Mouse (Mus musculus) myocyte (in vitro differentiated cells): Measurements from ENCODE around the gene Ncam1.

Experiments
- CEBPB ChIP-seq: IDR thresholded peaks from 2 replicates; pipeline ENCODE4 v1.6.1; 2011; ENCODE audit warnings: mild to moderate bottlenecking, moderate library complexity; ENCODE audit not compliant: poor library complexity, insufficient read depth, severe bottlenecking
- E2F4 ChIP-seq: IDR thresholded peaks from one replicate; pipeline ENCODE4 v1.6.1; 2011; ENCODE audit warnings: mild to moderate bottlenecking, control low read depth, moderate library complexity; ENCODE audit not compliant: insufficient read depth
- MAX ChIP-seq: IDR thresholded peaks from one replicate; pipeline ENCODE4 v1.6.1; 2011; ENCODE audit warnings: low read depth, mild to moderate bottlenecking, control low read depth
- MYOD1 ChIP-seq, 3 experiments: IDR thresholded peaks; one replicate each; pipeline ENCODE4 v1.6.1; 2011; ENCODE audit warnings: control low read depth in 2 of 3, low read depth in 2 of 3, mild to moderate bottlenecking in 2 of 3, moderate library complexity in 1 of 3; ENCODE audit not compliant: insufficient read length in 2 of 3, control insufficient read depth in 1 of 3
- MYOG ChIP-seq, 3 experiments: IDR thresholded peaks; one replicate each; pipeline ENCODE4 v1.6.1; 2011; ENCODE audit warnings: control low read depth in 2 of 3, low read depth in 2 of 3, mild to moderate bottlenecking in 2 of 3; ENCODE audit not compliant: insufficient read length in 2 of 3, control insufficient read depth in 1 of 3, insufficient read depth in 1 of 3
- POLR2A ChIP-seq: IDR thresholded peaks from one replicate; pipeline ENCODE4 v1.6.1; 2011; ENCODE audit warnings: low read depth, mild to moderate bottlenecking, control low read depth, moderate library complexity; ENCODE audit not compliant: insufficient read length
- POLR2AphosphoS2 ChIP-seq: IDR thresholded peaks from one replicate; pipeline ENCODE4 v1.6.1; 2011; ENCODE audit warnings: low read depth, control low read depth; ENCODE audit not compliant: insufficient read length
- REST ChIP-seq: IDR thresholded peaks from one replicate; pipeline ENCODE4 v1.6.1; 2011; ENCODE audit warnings: mild to moderate bottlenecking, control low read depth, moderate library complexity; ENCODE audit not compliant: insufficient read depth, insufficient read length
- SRF ChIP-seq: IDR thresholded peaks from one replicate; pipeline ENCODE4 v1.6.1; 2011; ENCODE audit warnings: low read depth; ENCODE audit not compliant: control insufficient read depth, insufficient read length
- TCF12 ChIP-seq: IDR thresholded peaks from one replicate; pipeline ENCODE4 v1.6.1; 2011; ENCODE audit warnings: mild to moderate bottlenecking, control low read depth; ENCODE audit not compliant: poor library complexity, insufficient read depth, severe bottlenecking
- TCF3 ChIP-seq: IDR thresholded peaks from one replicate; pipeline ENCODE4 v1.6.1; 2011; ENCODE audit warnings: low read depth, control low read depth; ENCODE audit not compliant: insufficient read length
- USF1 ChIP-seq: IDR thresholded peaks from one replicate; pipeline ENCODE4 v1.6.1; 2011; ENCODE audit warnings: low read depth, mild to moderate bottlenecking, control low read depth, moderate library complexity

DNA sequence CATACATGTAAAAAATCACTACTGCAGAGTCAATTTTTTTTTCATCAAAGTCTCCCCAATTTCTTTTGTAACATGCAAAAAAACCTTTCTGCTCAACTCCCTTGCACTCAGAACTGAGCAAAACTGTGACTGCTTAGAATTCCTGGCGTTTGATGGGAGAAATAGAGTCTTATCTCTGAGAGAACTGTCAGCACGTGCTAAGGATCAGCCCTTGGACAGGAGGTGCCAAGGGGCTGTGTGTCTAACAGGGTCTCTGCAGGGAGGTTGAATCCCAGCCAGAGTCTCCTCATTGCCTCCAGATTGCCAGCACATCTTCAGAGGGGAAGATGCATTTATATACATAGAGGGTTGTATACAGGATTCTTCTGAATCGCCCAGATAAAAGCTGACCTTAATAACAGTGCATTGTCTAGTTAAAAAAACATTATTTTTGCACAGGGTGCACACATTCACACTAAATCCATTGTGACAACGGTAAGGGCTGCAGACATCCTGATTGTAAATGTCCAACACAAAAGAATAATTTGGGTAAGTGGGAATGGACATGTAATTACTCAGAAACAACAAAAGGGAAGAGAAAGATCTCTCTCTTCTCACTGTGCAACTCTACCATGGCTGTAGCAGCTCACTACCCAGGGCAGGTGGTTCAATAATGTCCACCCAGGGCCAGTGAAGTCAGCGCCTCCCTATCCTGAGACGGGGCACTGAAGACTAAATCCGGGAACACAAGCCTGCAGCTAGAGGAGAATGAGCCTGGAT lies 203.7 kb downstream of the Ncam1 start:
- TF ChIP-seq CEBPB (no peak), POLR2A (no peak), TCF12 (no peak), MAX (no peak), USF1 (no peak), POLR2AphosphoS2 (no peak), MYOG (IDR thresholded peaks at IDR 0.05; ENCODE audit: control insufficient read depth in 1 of 3, insufficient read depth in 1 of 3, insufficient read length in 2 of 3, low read depth in 2 of 3) (no peak), E2F4 (no peak), TCF3 (no peak), SRF (no peak), MYOD1 (IDR thresholded peaks at IDR 0.05; ENCODE audit: control insufficient read depth in 1 of 3, insufficient read length in 2 of 3, low read depth in 2 of 3) (no peak), REST (no peak)
